Mouse (Mus musculus) ES-Bruce4 (cell line): Measurements from ENCODE around the gene Gm4216.
"Not testable (repeated sequence)": the region's sequence is repeated elsewhere in the genome, so short reads cannot be mapped to it uniquely, and the experiment has no call there.

Source experiments
- CTCF ChIP-seq: IDR thresholded peaks from one replicate; pipeline ENCODE4 v1.8.1; 2011; ENCODE audit warnings: low read depth, low read length
- EP300 ChIP-seq: IDR thresholded peaks from 2 replicates; pipeline ENCODE4 v1.6.1; 2011; ENCODE audit warnings: low read depth, low read length; ENCODE audit not compliant: insufficient read depth

GRCm38 (mm10) chr7:23067356-23067755 lies 47.6 kb upstream of the Gm4216 start, which contains the start of gene Gm8720:
- not testable (repeated sequence) for TF ChIP-seq CTCF, EP300
